Comparison of ENCODE assay signal across 8 mouse cellular contexts in genomic region chr7:4922931-4923565, GRCm38 (mm10). TPM values are rescaled to one million over a fixed set of nuclear protein-coding genes. Genes with fewer than 3 reads are reported as not detected.
DNase-seq lines count a peak whose midpoint lies in the region; ATAC-seq lines count a peak whose summit lies in the region.

No protein-coding gene starts in this region.

- peak overlapping the region; percentile 75 for H3K9ac ChIP-seq in forebrain, embryonic 14.5 days (ENCODE audit: low read length)
- peak overlapping the region; percentile 69 for H3K9ac ChIP-seq in intestine, embryonic 16.5 days (ENCODE audit: low read depth, low read length)
- H3K9ac ChIP-seq in limb, embryonic 11.5 days (ENCODE audit: low read length), result peak overlapping the region; percentile 67; the same call in 1 of the 2 replicates
- peak overlapping the region; percentile 76 for H3K9ac ChIP-seq in neural tube, embryonic 13.5 days

- WGBS in forebrain, embryonic 14.5 days, result 2% methylated on average over 14 of the region's 14 CpGs
- 3% methylated on average over 14 of the region's 14 CpGs for WGBS in intestine, embryonic 16.5 days
- WGBS in limb, embryonic 11.5 days, result 1% methylated on average over 14 of the region's 14 CpGs
- WGBS in neural tube, embryonic 13.5 days, result 2% methylated on average over 14 of the region's 14 CpGs

- peaks cover 15% of the 10 kb centered on the region for H3K4me1 ChIP-seq in brown adipose tissue, adult 24 weeks (ENCODE audit: control insufficient read depth, insufficient read depth, insufficient read length, low read length)
- peaks cover 35% of the 10 kb centered on the region for H3K4me1 ChIP-seq in forebrain, embryonic 14.5 days (ENCODE audit: control insufficient read depth, insufficient read depth, low read length)
- H3K4me1 ChIP-seq in intestine, embryonic 16.5 days (ENCODE audit: control insufficient read depth, insufficient read depth, low read length), result peaks cover 42% of the 10 kb centered on the region
- H3K4me1 ChIP-seq in limb, embryonic 11.5 days (ENCODE audit: control insufficient read depth, insufficient read depth, low read length), result peaks cover 53% of the 10 kb centered on the region
- H3K4me1 ChIP-seq in neural tube, embryonic 13.5 days (replicated peaks), result peaks cover 77% of the 10 kb centered on the region

- DNase-seq in CD4-positive, CD25-positive, alpha-beta regulatory T cell, adult 2 months (ENCODE audit: low read depth, low spot score), result peak; percentile 54
- DNase-seq in forebrain, embryonic 14.5 days (ENCODE audit: low spot score), result peak; percentile 94
- DNase-seq in limb, embryonic 11.5 days (ENCODE audit: low spot score), result peak; percentile 89
- DNase-seq in c-Kit-positive CD71-positive TER-119-positive erythroid progenitor cells, embryonic 14.5 days (ENCODE audit: low spot score), result no peak

- peak overlapping the region; percentile 91 for H3K4me2 ChIP-seq in forebrain, embryonic 14.5 days (ENCODE audit: low read length)
- H3K4me2 ChIP-seq in intestine, embryonic 16.5 days (ENCODE audit: low read depth, low read length), result peak overlapping the region; percentile 56
- peak overlapping the region; percentile 71 for H3K4me2 ChIP-seq in limb, embryonic 11.5 days (ENCODE audit: low read depth, severe bottlenecking)
- peak overlapping the region; percentile 95 for H3K4me2 ChIP-seq in neural tube, embryonic 13.5 days

- no peaks in the 10 kb centered on the region for H3K9me3 ChIP-seq in forebrain, embryonic 14.5 days (replicated peaks; ENCODE audit: control insufficient read depth, low read length)
- no peaks in the 10 kb centered on the region for H3K9me3 ChIP-seq in intestine, embryonic 16.5 days (ENCODE audit: control insufficient read depth, low read length)
- no peaks in the 10 kb centered on the region for H3K9me3 ChIP-seq in limb, embryonic 11.5 days (ENCODE audit: control insufficient read depth, low read length)
- H3K9me3 ChIP-seq in neural tube, embryonic 13.5 days, result no peaks in the 10 kb centered on the region

- peaks cover 34% of the 10 kb centered on the region for H3K36me3 ChIP-seq in forebrain, embryonic 14.5 days (ENCODE audit: control insufficient read depth, insufficient read depth, low read length)
- H3K36me3 ChIP-seq in intestine, embryonic 16.5 days (ENCODE audit: control insufficient read depth, insufficient read depth, low read length), result peaks cover 21% of the 10 kb centered on the region
- peaks cover 16% of the 10 kb centered on the region; the same call in 1 of the 2 replicates for H3K36me3 ChIP-seq in limb, embryonic 11.5 days (ENCODE audit: control insufficient read depth, insufficient read depth, low read length)
- peaks cover 33% of the 10 kb centered on the region for H3K36me3 ChIP-seq in neural tube, embryonic 13.5 days

- H3K27me3 ChIP-seq in forebrain, embryonic 14.5 days (replicated peaks; ENCODE audit: control insufficient read depth, insufficient read depth, low read length), result no peaks in the 10 kb centered on the region
- no peaks in the 10 kb centered on the region; the same call in 1 of the 2 replicates for H3K27me3 ChIP-seq in intestine, embryonic 16.5 days (replicated peaks; ENCODE audit: control insufficient read depth, insufficient read depth, low read length)
- H3K27me3 ChIP-seq in limb, embryonic 11.5 days (ENCODE audit: control insufficient read depth, insufficient read depth, low read length), result no peaks in the 10 kb centered on the region
- no peaks in the 10 kb centered on the region for H3K27me3 ChIP-seq in neural tube, embryonic 13.5 days

- H3K27ac ChIP-seq in brown adipose tissue, adult 24 weeks (replicated peaks; ENCODE audit: low read depth, low read length), result no peak overlapping the region
- H3K27ac ChIP-seq in forebrain, embryonic 14.5 days (ENCODE audit: low read depth, low read length), result peak overlapping the region; percentile 96
- peak overlapping the region; percentile 91; the same call in 1 of the 2 replicates for H3K27ac ChIP-seq in intestine, embryonic 16.5 days (ENCODE audit: low read length)
- H3K27ac ChIP-seq in limb, embryonic 11.5 days (replicated peaks; ENCODE audit: low read depth, low read length), result peak overlapping the region; percentile 88
- H3K27ac ChIP-seq in neural tube, embryonic 13.5 days (replicated peaks), result peak overlapping the region; percentile 99

- no peak for ATAC-seq in CD4-positive, CD25-positive, alpha-beta regulatory T cell, adult 4 months
- peak; percentile 56 for ATAC-seq in forebrain, embryonic 14.5 days
- ATAC-seq in intestine, embryonic 16.5 days, result no peak
- peak; percentile 14; the same call in 1 of the 2 replicates for ATAC-seq in limb, embryonic 11.5 days (ENCODE audit: insufficient number of reproducible peaks, low FRiP score, low TSS enrichment, low read depth)
- ATAC-seq in neural tube, embryonic 13.5 days (ENCODE audit: low read depth), result peak; percentile 67

- peak overlapping the region; percentile 19 for H3K4me3 ChIP-seq in brown adipose tissue, adult 24 weeks (ENCODE audit: insufficient read depth, low read depth, low read length)
- peak overlapping the region; percentile 34 for H3K4me3 ChIP-seq in forebrain, embryonic 14.5 days (ENCODE audit: low read depth, low read length)
- H3K4me3 ChIP-seq in intestine, embryonic 16.5 days (ENCODE audit: low read length), result peak overlapping the region; percentile 21
- H3K4me3 ChIP-seq in limb, embryonic 11.5 days (ENCODE audit: low read depth, low read length), result peak overlapping the region; percentile 20
- peak overlapping the region; percentile 43 for H3K4me3 ChIP-seq in neural tube, embryonic 13.5 days

RNA-seq across cellular contexts. Expression of gene Nat14, which starts 1.2 kb away (rescaled TPM):
- polyA plus RNA-seq in CD4-positive, CD25-positive, alpha-beta regulatory T cell, adult 4 months (2017; shearing (Covaris generic)), result under 1 TPM in 1 of 2 experiments, not detected in 1; 0.61 TPM
- polyA plus RNA-seq in brown adipose tissue, adult 24 weeks (2012; ENCODE audit: insufficient read depth, insufficient read length, missing spikeins), result 1.8 TPM in 1 of 2 replicates, not detected in the other
- 9.8 and 17.7 TPM in 2 replicates for polyA plus RNA-seq in forebrain, embryonic 14.5 days (2014; fragmentation: Nextera tagmentation; extraction: Ambion mirVana)
- 3.1 and 3.6 TPM in 2 replicates for polyA plus RNA-seq in intestine, embryonic 16.5 days (2015; fragmentation: Nextera tagmentation; extraction: Ambion mirVana)
- 1.9 and 2.9 TPM in 2 replicates for polyA plus RNA-seq in limb, embryonic 11.5 days (2014; fragmentation: Nextera tagmentation; extraction: Ambion mirVana)
- 21.5 and 23.2 TPM in 2 replicates for polyA plus RNA-seq in neural tube, embryonic 13.5 days (2015; fragmentation: Nextera tagmentation; extraction: Ambion mirVana)

RNA-seq across cellular contexts. Expression of gene Ssc5d, which starts 2.5 kb away (rescaled TPM):
- under 1 TPM in 1 of 2 experiments, not detected in 1; 0.12 TPM for polyA plus RNA-seq in CD4-positive, CD25-positive, alpha-beta regulatory T cell, adult 4 months (2017; shearing (Covaris generic))
- polyA plus RNA-seq in brown adipose tissue, adult 24 weeks (2012; ENCODE audit: insufficient read depth, insufficient read length, missing spikeins), result 4.9 and 5.5 TPM in 2 replicates
- polyA plus RNA-seq in forebrain, embryonic 14.5 days (2014; fragmentation: Nextera tagmentation; extraction: Ambion mirVana), result 0.23 and 0.41 TPM in 2 replicates
- 3.6 and 3.7 TPM in 2 replicates for polyA plus RNA-seq in intestine, embryonic 16.5 days (2015; fragmentation: Nextera tagmentation; extraction: Ambion mirVana)
- 1.7 and 1.9 TPM in 2 replicates for polyA plus RNA-seq in limb, embryonic 11.5 days (2014; fragmentation: Nextera tagmentation; extraction: Ambion mirVana)
- polyA plus RNA-seq in neural tube, embryonic 13.5 days (2015; fragmentation: Nextera tagmentation; extraction: Ambion mirVana), result 2.4 and 2.7 TPM in 2 replicates

RNA-seq across cellular contexts. Expression of gene Zfp628, which starts 8.0 kb away (rescaled TPM):
- polyA plus RNA-seq in CD4-positive, CD25-positive, alpha-beta regulatory T cell, adult 4 months (2017; shearing (Covaris generic)), result 1 to 10 TPM in 1 of 2 experiments, under 1 TPM in 1; 0.99 to 1.5 TPM
- polyA plus RNA-seq in brown adipose tissue, adult 24 weeks (2012; ENCODE audit: insufficient read depth, insufficient read length, missing spikeins), result 3.2 and 3.4 TPM in 2 replicates
- polyA plus RNA-seq in forebrain, embryonic 14.5 days (2014; fragmentation: Nextera tagmentation; extraction: Ambion mirVana), result 3.6 and 3.8 TPM in 2 replicates
- 2.7 TPM in 2 replicates for polyA plus RNA-seq in intestine, embryonic 16.5 days (2015; fragmentation: Nextera tagmentation; extraction: Ambion mirVana)
- 3.8 and 4.2 TPM in 2 replicates for polyA plus RNA-seq in limb, embryonic 11.5 days (2014; fragmentation: Nextera tagmentation; extraction: Ambion mirVana)
- polyA plus RNA-seq in neural tube, embryonic 13.5 days (2015; fragmentation: Nextera tagmentation; extraction: Ambion mirVana), result 4.6 and 4.8 TPM in 2 replicates

RNA-seq across cellular contexts. Expression of gene Gm36210, which starts 16.7 kb away (rescaled TPM):
- not detected for polyA plus RNA-seq in CD4-positive, CD25-positive, alpha-beta regulatory T cell, adult 4 months (2017; shearing (Covaris generic))
- polyA plus RNA-seq in brown adipose tissue, adult 24 weeks (2012; ENCODE audit: insufficient read depth, insufficient read length, missing spikeins), result not detected in 2 replicates
- polyA plus RNA-seq in forebrain, embryonic 14.5 days (2014; fragmentation: Nextera tagmentation; extraction: Ambion mirVana), result 0.33 and 0.44 TPM in 2 replicates
- not detected in 2 replicates for polyA plus RNA-seq in intestine, embryonic 16.5 days (2015; fragmentation: Nextera tagmentation; extraction: Ambion mirVana)
- polyA plus RNA-seq in limb, embryonic 11.5 days (2014; fragmentation: Nextera tagmentation; extraction: Ambion mirVana), result not detected in 2 replicates
- polyA plus RNA-seq in neural tube, embryonic 13.5 days (2015; fragmentation: Nextera tagmentation; extraction: Ambion mirVana), result 0.35 and 0.47 TPM in 2 replicates

RNA-seq across cellular contexts. Expression of gene Sbk2, which starts 41.2 kb away (rescaled TPM):
- polyA plus RNA-seq in CD4-positive, CD25-positive, alpha-beta regulatory T cell, adult 4 months (2017; shearing (Covaris generic)), result not detected
- polyA plus RNA-seq in brown adipose tissue, adult 24 weeks (2012; ENCODE audit: insufficient read depth, insufficient read length, missing spikeins), result 5.4 and 8.1 TPM in 2 replicates
- polyA plus RNA-seq in forebrain, embryonic 14.5 days (2014; fragmentation: Nextera tagmentation; extraction: Ambion mirVana), result not detected in 2 replicates
- polyA plus RNA-seq in intestine, embryonic 16.5 days (2015; fragmentation: Nextera tagmentation; extraction: Ambion mirVana), result 0.56 and 0.58 TPM in 2 replicates
- 0.08 and 0.18 TPM in 2 replicates for polyA plus RNA-seq in limb, embryonic 11.5 days (2014; fragmentation: Nextera tagmentation; extraction: Ambion mirVana)
- polyA plus RNA-seq in neural tube, embryonic 13.5 days (2015; fragmentation: Nextera tagmentation; extraction: Ambion mirVana), result not detected in 2 replicates

Comparison
In these comparisons a context has a peak if more than half of its experiments do, and no peak if none do; other contexts are left out.
1. ATAC-seq: peak in forebrain, embryonic 14.5 days (single experiment), limb, embryonic 11.5 days (single experiment) and neural tube, embryonic 13.5 days (single experiment); none in CD4-positive, CD25-positive, alpha-beta regulatory T cell, adult 4 months (single experiment) and intestine, embryonic 16.5 days (single experiment).
2. Peak in every context shown above with its lines, with median percentiles within 50 percentile points of each other: H3K4me3 ChIP-seq, H3K4me2 ChIP-seq and H3K9ac ChIP-seq.